Mouse (Mus musculus) C2C12 (cell line): Measurements from ENCODE around the gene Adcyap1r1. TPM values are rescaled to one million over a fixed set of nuclear protein-coding genes. Genes with fewer than 3 reads are reported as not detected.

Experiments used
- H3K27me3 ChIP-seq: one replicate; pipeline ENCODE4 v1.6.1; 2011; ENCODE audit not compliant: control insufficient read depth, insufficient read depth, insufficient read length
- H3K36me3 ChIP-seq: one replicate; pipeline ENCODE4 v1.6.1; 2011; ENCODE audit not compliant: control insufficient read depth, insufficient read depth
- H3K4me3 ChIP-seq: one replicate; pipeline ENCODE4 v1.5.1; 2011; ENCODE audit warnings: mild to moderate bottlenecking, control low read depth; ENCODE audit not compliant: poor library complexity, insufficient read depth, severe bottlenecking
- H3K79me2 ChIP-seq: one replicate; pipeline ENCODE4 v1.6.1; 2011; ENCODE audit not compliant: control insufficient read depth, insufficient read depth
- H3K79me3 ChIP-seq: one replicate; pipeline ENCODE4 v1.6.1; 2011; ENCODE audit warnings: low read depth, control low read depth
- H3ac ChIP-seq: one replicate; pipeline ENCODE3; 2011; ENCODE audit warnings: low read depth; ENCODE audit not compliant: control insufficient read depth, insufficient read length
- CEBPB ChIP-seq: IDR thresholded peaks from one replicate; pipeline ENCODE4 v1.6.1; 2011; ENCODE audit warnings: low read depth, mild to moderate bottlenecking, control low read depth, moderate library complexity
- CTCF ChIP-seq: IDR thresholded peaks from one replicate; pipeline ENCODE4 v1.5.1; 2011; ENCODE audit not compliant: control insufficient read depth, insufficient read depth, insufficient read length
- FOSL1 ChIP-seq: IDR thresholded peaks from one replicate; pipeline ENCODE4 v1.8.0; 2011; ENCODE audit warnings: mild to moderate bottlenecking, low read length; ENCODE audit not compliant: poor library complexity, insufficient read depth, severe bottlenecking
- MAX ChIP-seq: IDR thresholded peaks from one replicate; pipeline ENCODE4 v1.6.1; 2011; ENCODE audit warnings: mild to moderate bottlenecking, control low read depth
- MYOD1 ChIP-seq: IDR thresholded peaks from one replicate; pipeline ENCODE4 v1.6.1; 2011; ENCODE audit warnings: low read depth; ENCODE audit not compliant: control insufficient read depth, insufficient read length
- MYOG ChIP-seq: IDR thresholded peaks from one replicate; pipeline ENCODE4 v1.6.1; 2011; ENCODE audit not compliant: control insufficient read depth, insufficient read length; ENCODE audit errors: extremely low read depth
- USF1 ChIP-seq: IDR thresholded peaks from one replicate; pipeline ENCODE4 v1.6.1; 2011; ENCODE audit warnings: low read depth, mild to moderate bottlenecking, control low read depth, moderate library complexity
- polyA plus RNA-seq: library from polyadenylated mRNA; unstranded; fragments of >200 nt; fragmentation: generic; extraction: Trizol; gene quantifications from one replicate; pipeline ENCODE4 v1.2.1, GENCODE M21; 2012; ENCODE audit warnings: missing spikeins

Gene Adcyap1r1
- polyA plus RNA-seq, 1 experiment: 0.01 TPM

DNA sequence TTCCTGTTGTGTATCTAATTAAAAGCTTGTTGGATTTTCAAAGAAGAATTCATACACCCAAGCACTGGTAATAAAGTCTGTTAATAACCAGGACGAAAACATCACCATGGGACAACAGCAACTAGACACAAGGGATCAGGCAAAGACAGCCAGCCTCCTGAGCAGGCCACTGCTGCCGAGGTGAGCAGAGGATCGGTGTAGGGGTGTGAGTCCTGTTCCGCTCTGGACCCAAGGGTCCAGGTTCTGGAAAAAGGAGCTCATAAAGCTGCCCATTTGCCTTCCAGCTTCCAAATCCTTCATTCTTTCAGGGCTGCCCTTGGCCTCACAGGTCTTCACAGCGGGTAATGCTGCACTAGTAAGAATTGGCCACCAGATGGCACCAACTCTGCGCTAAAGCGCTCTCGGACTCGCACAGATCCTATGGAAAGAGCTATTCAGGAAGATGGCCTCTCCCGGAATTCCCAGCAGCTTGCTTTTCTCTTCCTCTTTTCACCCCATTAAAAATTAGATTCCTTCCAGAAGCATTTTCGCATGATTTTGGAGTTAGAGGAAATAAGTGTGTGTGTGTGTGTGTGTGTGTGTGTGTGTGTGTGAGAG, 67.9 kb downstream of the Adcyap1r1 start:
- Histone ChIP-seq H3K4me3 (no peak overlapping the region), H3K27me3 (no peaks in the 10 kb centered on the region), H3K79me3 (no peaks in the 10 kb centered on the region), H3K36me3 (no peaks in the 10 kb centered on the region), H3K79me2 (no peaks in the 10 kb centered on the region), H3ac (no peak overlapping the region)
- no peak for TF ChIP-seq MYOG
- peak; percentile 67 for TF ChIP-seq CTCF

- Histone ChIP-seq H3K4me3 (no peak overlapping the region), H3K79me3 (no peaks in the 10 kb centered on the region), H3ac (no peak overlapping the region), H3K79me2 (no peaks in the 10 kb centered on the region), H3K36me3 (no peaks in the 10 kb centered on the region), H3K27me3 (no peaks in the 10 kb centered on the region)
- TF ChIP-seq USF1: no peak
- no peak for TF ChIP-seq MYOD1
Observed at GRCm38 (mm10) chr6:55520237-55521095, 68.7 kb downstream of the Adcyap1r1 start.

DNA sequence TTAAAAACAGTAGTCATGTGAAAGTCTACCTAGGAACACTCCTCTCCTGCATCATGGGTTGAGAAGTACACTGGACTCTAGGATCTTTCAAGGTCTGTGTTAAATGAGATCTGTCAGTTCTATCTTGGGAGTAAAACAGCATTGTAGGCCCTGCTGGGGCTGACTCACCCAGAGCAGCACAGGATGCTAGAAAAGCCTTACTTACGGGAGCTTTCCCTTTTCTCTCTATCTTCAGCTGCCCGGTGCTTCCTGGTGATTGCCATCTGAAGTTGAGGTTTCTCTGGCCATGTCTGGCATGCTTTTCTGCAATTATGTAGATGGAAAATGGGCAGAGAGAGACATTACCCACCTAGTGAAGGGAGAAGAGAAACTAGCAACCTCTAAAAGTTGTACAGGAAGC, 84.7 kb downstream of the Adcyap1r1 start:
- Histone ChIP-seq H3K36me3 (no peaks in the 10 kb centered on the region), H3K79me3 (no peaks in the 10 kb centered on the region), H3K79me2 (no peaks in the 10 kb centered on the region), H3ac (no peak overlapping the region), H3K27me3 (peaks cover 5% of the 10 kb centered on the region), H3K4me3 (no peak overlapping the region)
- TF ChIP-seq CEBPB (no peak), CTCF (no peak), FOSL1 (no peak), MAX (no peak), USF1 (no peak), MYOD1 (no peak), MYOG (no peak)

GRCm38 (mm10) chr6:55539196-55539595, 87.4 kb downstream of the Adcyap1r1 start:
- Histone ChIP-seq H3ac (no peak overlapping the region), H3K79me3 (no peaks in the 10 kb centered on the region), H3K79me2 (no peaks in the 10 kb centered on the region), H3K27me3 (peaks cover 5% of the 10 kb centered on the region), H3K36me3 (no peaks in the 10 kb centered on the region), H3K4me3 (no peak overlapping the region)
- TF ChIP-seq CTCF (no peak), FOSL1 (no peak), MAX (no peak), USF1 (no peak), CEBPB (no peak), MYOD1 (no peak), MYOG (no peak)

- no peak overlapping the region for H3K4me3 ChIP-seq
- no peak overlapping the region for H3ac ChIP-seq
- TF ChIP-seq MAX: no peak
- no peak for TF ChIP-seq MYOG
- no peak for TF ChIP-seq FOSL1
- TF ChIP-seq MYOD1: no peak
- no peak for TF ChIP-seq USF1
- no peak for TF ChIP-seq CTCF
- no peak for TF ChIP-seq CEBPB
- H3K79me3 ChIP-seq: no peaks in the 10 kb centered on the region
- no peaks in the 10 kb centered on the region for H3K36me3 ChIP-seq
- peaks cover 5% of the 10 kb centered on the region for H3K27me3 ChIP-seq
- no peaks in the 10 kb centered on the region for H3K79me2 ChIP-seq
Observed at GRCm38 (mm10) chr6:55542359-55542758, 90.6 kb downstream of the Adcyap1r1 start.

DNA sequence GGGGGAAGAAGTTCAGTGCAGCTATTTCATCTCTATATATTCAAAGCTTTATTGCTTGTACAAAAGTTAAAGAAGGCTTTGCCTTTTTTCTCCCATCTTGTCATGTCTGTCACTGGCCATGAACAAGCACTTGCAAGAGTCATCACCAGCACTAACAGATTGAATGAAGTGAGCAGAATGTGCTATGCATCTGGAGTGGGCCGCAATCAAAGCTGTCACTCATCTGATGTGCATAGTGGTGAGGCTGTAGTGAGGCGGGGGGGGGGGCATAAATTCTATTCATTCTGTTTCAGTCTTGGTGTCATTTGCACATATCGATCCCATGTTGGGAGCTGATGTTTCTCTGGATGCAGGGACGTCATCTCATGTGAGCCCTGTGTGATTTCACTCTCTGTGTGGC, 91.6 kb downstream of the Adcyap1r1 start:
- Histone ChIP-seq H3K4me3 (no peak overlapping the region), H3K27me3 (peaks cover 5% of the 10 kb centered on the region), H3K79me3 (no peaks in the 10 kb centered on the region), H3K79me2 (no peaks in the 10 kb centered on the region), H3K36me3 (no peaks in the 10 kb centered on the region), H3ac (no peak overlapping the region)
- TF ChIP-seq MYOG: no peak
- TF ChIP-seq MYOD1: no peak
- no peak for TF ChIP-seq CEBPB
- TF ChIP-seq CTCF: no peak
- TF ChIP-seq USF1: no peak
- no peak for TF ChIP-seq FOSL1
- no peak for TF ChIP-seq MAX
